Mouse (Mus musculus) neural tube, embryonic 14.5 days (tissue): ENCODE results near the gene Pigp. TPM values are rescaled to one million over a fixed set of nuclear protein-coding genes. Genes with fewer than 3 reads are reported as not detected.
"Not testable (repeated sequence)": the region's sequence is repeated elsewhere in the genome, so short reads cannot be mapped to it uniquely, and the experiment has no call there.

Source experiments
- ATAC-seq: fragments of 200-750 bp; cut with Nextera tagmentation; 2 replicates; pipeline ENCODE4 v1.8.0; 2017; ENCODE audit warnings: low read depth, mild to moderate bottlenecking, moderate TSS enrichment, moderate library complexity
- H3K27ac ChIP-seq: fragments of 300-500 bp; sonication (generic); 2 replicates; pipeline ENCODE4 v1.5.1; 2014; ENCODE audit warnings: low read depth, mild to moderate bottlenecking, control low read depth, low read length, moderate library complexity, mixed read lengths
- H3K27me3 ChIP-seq: fragments of 300-500 bp; sonication (generic); 2 replicates; pipeline ENCODE4 v1.6.1; 2014; ENCODE audit warnings: low read length; ENCODE audit not compliant: control insufficient read depth, insufficient read depth
- H3K36me3 ChIP-seq: fragments of 300-500 bp; sonication (generic); 2 replicates; pipeline ENCODE4 v1.6.1; 2014; ENCODE audit warnings: low read length, mixed read lengths; ENCODE audit not compliant: control insufficient read depth, insufficient read depth
- H3K4me1 ChIP-seq: fragments of 300-500 bp; sonication (generic); 2 replicates; pipeline ENCODE4 v1.6.1; 2014; ENCODE audit warnings: low read length; ENCODE audit not compliant: control insufficient read depth, insufficient read depth
- H3K4me2 ChIP-seq: fragments of 300-500 bp; sonication (generic); 2 replicates; pipeline ENCODE4 v1.6.1; 2014; ENCODE audit warnings: mild to moderate bottlenecking, low read depth, low read length, control low read depth
- H3K4me3 ChIP-seq: fragments of 300-500 bp; sonication (generic); 2 replicates; pipeline ENCODE4 v1.5.1; 2014; ENCODE audit warnings: low read depth, low read length, control low read depth, mixed read lengths
- H3K9ac ChIP-seq: fragments of 300-500 bp; sonication (generic); replicated peaks from 2 replicates; pipeline ENCODE4 v1.6.1; 2014; ENCODE audit warnings: low read depth, mild to moderate bottlenecking, control low read depth, low read length, mixed read lengths
- H3K9me3 ChIP-seq: fragments of 300-500 bp; sonication (generic); 2 replicates; pipeline ENCODE4 v1.6.1; 2016; ENCODE audit warnings: low read length; ENCODE audit not compliant: control insufficient read depth
- WGBS: fragments of 180-500 bp; shearing (Covaris S2); extraction: QIAGEN DNeasy Blood & Tissue Kit; methylation state at CpG from one replicate; pipeline ENCODE4 v1.1.7; 2014; 5-methylcytosine and 5-hydroxymethylcytosine counted together
- polyA plus RNA-seq: library from polyadenylated mRNA; unstranded; fragments of >200 nt; fragmentation: Nextera tagmentation; extraction: Ambion mirVana; gene quantifications from 2 replicates; pipeline ENCODE4 v1.2.1, GENCODE M21; 2014

Gene Pigp
- polyA plus RNA-seq, 1 experiment from 2014 or later = 92.0 TPM

- no peaks in the 10 kb centered on the region for H3K27me3 ChIP-seq
- no peaks in the 10 kb centered on the region for H3K4me1 ChIP-seq
- no peaks in the 10 kb centered on the region for H3K36me3 ChIP-seq
- WGBS = 74% methylated on average over 10 of the region's 10 CpGs
- H3K4me2 ChIP-seq = no peak overlapping the region
- no peak overlapping the region for H3K27ac ChIP-seq
- no peak overlapping the region for H3K9ac ChIP-seq
- ATAC-seq = no peak
- H3K9me3 ChIP-seq = no peaks in the 10 kb centered on the region
- H3K4me3 ChIP-seq = no peak overlapping the region
These were observed 21.4 kb downstream of the Pigp start for GRCm38 (mm10) chr16:94350287-94350677.

- no peak overlapping the region for H3K4me2 ChIP-seq
- no peak; the same call in 1 of the 2 replicates for ATAC-seq
- H3K4me1 ChIP-seq = no peaks in the 10 kb centered on the region
- no peak overlapping the region for H3K4me3 ChIP-seq
- no peaks in the 10 kb centered on the region for H3K27me3 ChIP-seq
- no peak overlapping the region for H3K27ac ChIP-seq
- no peaks in the 10 kb centered on the region for H3K9me3 ChIP-seq
- no peak overlapping the region for H3K9ac ChIP-seq
- 59% methylated on average over 11 of the region's 11 CpGs for WGBS
- H3K36me3 ChIP-seq = no peaks in the 10 kb centered on the region
These were observed 21.9 kb downstream of the Pigp start for GRCm38 (mm10) chr16:94349588-94350286.

- no peaks in the 10 kb centered on the region for H3K4me1 ChIP-seq
- 90% methylated on average over 2 of the region's 2 CpGs for WGBS
- no peak overlapping the region for H3K4me3 ChIP-seq
- no peaks in the 10 kb centered on the region for H3K9me3 ChIP-seq
- ATAC-seq = no peak
- H3K27ac ChIP-seq = no peak overlapping the region
- H3K36me3 ChIP-seq = no peaks in the 10 kb centered on the region
- H3K9ac ChIP-seq = no peak overlapping the region
- H3K4me2 ChIP-seq = no peak overlapping the region
- H3K27me3 ChIP-seq = no peaks in the 10 kb centered on the region
These were observed 22.9 kb downstream of the Pigp start for GRCm38 (mm10) chr16:94348779-94349178.

GRCm38 (mm10) chr16:94347080-94347731, 24.4 kb downstream of the Pigp start:
- Histone ChIP-seq H3K4me1 (no peaks in the 10 kb centered on the region), H3K27ac (no peak overlapping the region), H3K4me3 (no peak overlapping the region), H3K27me3 (no peaks in the 10 kb centered on the region), H3K36me3 (no peaks in the 10 kb centered on the region), H3K9ac (no peak overlapping the region), H3K4me2 (no peak overlapping the region), H3K9me3 (no peaks in the 10 kb centered on the region)
- ATAC-seq = no peak
- 73% methylated on average over 7 of the region's 7 CpGs for WGBS

GRCm38 (mm10) chr16:94345733-94346132, 25.9 kb downstream of the Pigp start:
- H3K4me1 ChIP-seq = no peaks in the 10 kb centered on the region
- no peaks in the 10 kb centered on the region for H3K27me3 ChIP-seq
- H3K27ac ChIP-seq = no peak overlapping the region
- ATAC-seq = no peak
- 77% methylated on average over 1 of the region's 1 CpGs for WGBS
- H3K9me3 ChIP-seq = no peaks in the 10 kb centered on the region
- H3K9ac ChIP-seq = no peak overlapping the region
- no peak overlapping the region for H3K4me3 ChIP-seq
- no peaks in the 10 kb centered on the region for H3K36me3 ChIP-seq
- H3K4me2 ChIP-seq = no peak overlapping the region

- H3K27me3 ChIP-seq, H3K4me3 ChIP-seq, H3K9ac ChIP-seq, H3K36me3 ChIP-seq, H3K9me3 ChIP-seq, H3K4me1 ChIP-seq, H3K27ac ChIP-seq, H3K4me2 ChIP-seq, ATAC-seq: not testable (repeated sequence)
- WGBS = 92% methylated on average over 19 of the region's 22 CpGs
These were observed 32.2 kb downstream of the Pigp start for GRCm38 (mm10) chr16:94339164-94340160.

- 52% methylated on average over 5 of the region's 5 CpGs for WGBS
- no peak overlapping the region for H3K9ac ChIP-seq
- H3K36me3 ChIP-seq = no peaks in the 10 kb centered on the region
- ATAC-seq = no peak
- no peak overlapping the region for H3K27ac ChIP-seq
- no peak overlapping the region for H3K4me3 ChIP-seq
- H3K9me3 ChIP-seq = no peaks in the 10 kb centered on the region
- H3K4me2 ChIP-seq = no peak overlapping the region
- no peaks in the 10 kb centered on the region for H3K27me3 ChIP-seq
- no peaks in the 10 kb centered on the region for H3K4me1 ChIP-seq
These were observed 36.0 kb downstream of the Pigp start for GRCm38 (mm10) chr16:94335656-94336055.

GRCm38 (mm10) chr16:94331886-94332252, 39.8 kb downstream of the Pigp start:
- H3K4me3 ChIP-seq = no peak overlapping the region
- ATAC-seq = no peak
- WGBS = 63% methylated on average over 5 of the region's 5 CpGs
- H3K9me3 ChIP-seq = no peaks in the 10 kb centered on the region
- H3K9ac ChIP-seq = no peak overlapping the region
- no peak overlapping the region for H3K27ac ChIP-seq
- no peak overlapping the region for H3K4me2 ChIP-seq
- H3K36me3 ChIP-seq = no peaks in the 10 kb centered on the region
- peaks cover 11% of the 10 kb centered on the region for H3K27me3 ChIP-seq
- peaks cover 11% of the 10 kb centered on the region; the same call in 1 of the 2 replicates for H3K4me1 ChIP-seq
